Mouse (Mus musculus) gastrocnemius, adult 2 months (tissue): ENCODE results near the gene Slc23a3. TPM values are rescaled to one million over a fixed set of nuclear protein-coding genes. Genes with fewer than 3 reads are reported as not detected.

ENCODE experiments used
- DNase-seq: peaks from one replicate; pipeline ENCODE4 v3.0.0; 2022
- H3K27ac ChIP-seq: fragments of 200-600 bp; 2 replicates; pipeline ENCODE4 v1.8.1; 2022; ENCODE audit warnings: mild to moderate bottlenecking
- H3K4me3 ChIP-seq: fragments of 200-600 bp; 2 replicates; pipeline ENCODE4 v1.8.1; 2022; ENCODE audit warnings: mild to moderate bottlenecking, moderate library complexity
- CTCF ChIP-seq: fragments of 200-600 bp; IDR thresholded peaks from 2 replicates; pipeline ENCODE4 v1.8.1; 2022; ENCODE audit warnings: antibody characterized with exemption, mild to moderate bottlenecking, moderate library complexity
- intact Hi-C: fragments of 180-260 bp; cut with DNase I; formaldehyde crosslinking; loops from one replicate; pipeline ENCODE4 v1.15.1; 2025
- long read RNA-seq, 2 experiments: library from polyadenylated mRNA; stranded (forward); transcript quantifications; one replicate each; pipeline ENCODE4 v2.0.0; 2021
- total RNA-seq, 2 experiments: library from RNA; stranded (reverse); gene quantifications; 2 replicates each; pipeline ENCODE4 v1.2.3; 2021

Slc23a3 gene
- total RNA-seq = not detected
- long read RNA-seq, experiment 1 = 0 reads
- long read RNA-seq, experiment 2 = 0 reads

DNA sequence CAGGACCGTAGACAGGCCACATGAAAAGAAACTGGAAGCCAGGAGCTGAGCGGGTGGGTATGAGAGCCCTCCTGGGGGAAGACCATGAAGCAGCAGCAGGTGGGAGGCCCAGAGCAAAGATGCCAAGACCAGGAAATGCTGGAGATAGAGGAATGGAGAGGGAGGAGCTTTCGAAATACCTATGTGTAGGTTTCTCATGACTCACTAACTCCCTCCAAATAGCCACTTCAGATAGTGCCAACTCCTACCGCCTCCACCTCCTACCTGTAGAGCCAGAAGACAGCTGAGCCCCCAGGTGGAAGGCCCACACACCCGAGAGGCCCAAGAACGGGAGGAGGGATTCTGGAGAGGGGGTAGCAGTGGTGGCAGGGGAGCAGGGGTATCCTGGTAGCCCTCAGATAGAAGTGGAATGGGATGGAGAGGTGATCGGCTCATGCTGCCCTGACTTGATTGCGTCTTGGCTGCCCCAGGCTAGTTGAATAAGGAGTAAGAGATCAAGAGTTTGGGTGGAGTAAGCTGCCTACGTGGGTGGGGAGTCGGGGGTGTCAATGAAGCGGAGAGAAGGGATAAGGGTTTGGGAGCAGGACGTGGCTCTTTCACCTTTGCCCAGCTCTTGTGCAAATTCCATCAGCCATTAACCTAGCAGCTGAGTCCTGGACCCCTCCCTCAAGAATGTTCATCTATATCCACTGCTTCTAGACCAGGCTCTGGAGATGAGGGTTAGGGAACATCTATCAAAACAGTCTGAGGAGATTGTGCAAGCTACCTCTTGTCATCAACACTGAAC, at the start of gene Slc23a3:
Gene Slc23a3 (minus strand): TSS at position 470 of the 787 bp plus-strand sequence.
- Histone ChIP-seq H3K27ac (no peak within 1 kb of the TSS), H3K4me3 (no peak within 1 kb of the TSS)
- no peak for DNase-seq
- intact Hi-C loops = no loop called here
- no peak for TF ChIP-seq CTCF

DNA sequence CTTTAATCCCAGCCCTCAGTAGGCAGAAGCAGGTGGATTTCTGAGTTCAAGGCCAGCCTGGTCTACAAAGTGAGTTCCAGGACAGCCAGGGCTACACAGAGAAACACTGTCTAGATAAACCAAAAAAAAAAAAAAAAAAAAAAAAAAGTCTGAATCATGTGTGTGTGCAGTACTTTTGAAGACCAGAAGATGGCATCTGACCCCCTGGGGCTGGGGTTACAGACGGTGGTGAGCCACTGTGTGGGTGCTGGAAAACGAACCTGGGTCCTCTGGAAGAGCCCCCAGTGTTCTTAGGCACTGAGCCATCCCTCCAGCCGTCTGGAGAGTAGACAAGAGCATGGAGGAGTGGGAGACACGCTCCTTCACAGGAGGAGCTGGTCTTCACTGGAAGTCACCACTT, 48.5 kb upstream of the Slc23a3 start:
- intact Hi-C loops = no loop called here
- DNase-seq = no peak
- H3K27ac ChIP-seq = no peak overlapping the region
- peak; percentile 29; the same call in 1 of the 2 replicates for TF ChIP-seq CTCF
- H3K4me3 ChIP-seq = no peak overlapping the region

DNA sequence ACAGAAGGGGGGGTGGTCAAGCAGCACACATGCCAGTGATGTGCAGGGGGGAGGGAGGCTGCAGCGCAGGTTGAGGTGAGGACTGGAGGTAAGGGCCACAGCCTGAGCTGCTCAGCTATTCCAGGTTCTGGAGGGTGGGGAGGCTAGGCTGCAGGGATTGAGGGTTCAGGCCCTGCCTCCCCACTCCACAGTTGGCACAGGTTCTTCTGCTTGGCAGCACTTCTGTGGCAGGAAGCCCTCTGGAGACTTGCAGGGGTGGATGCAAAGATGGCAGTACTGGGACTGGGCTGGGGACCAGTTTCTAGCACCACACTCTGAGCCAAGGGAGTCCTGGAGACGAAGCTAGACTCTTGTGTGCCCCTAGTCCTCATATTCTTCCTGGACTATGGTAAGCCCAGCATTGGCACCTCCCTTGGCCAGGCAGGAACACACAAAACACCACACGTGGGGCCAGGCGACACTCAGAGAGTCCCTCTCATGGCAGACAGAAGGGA, 47.7 kb upstream of the Slc23a3 start:
- no peak overlapping the region for H3K27ac ChIP-seq
- DNase-seq = no peak
- no peak for TF ChIP-seq CTCF
- intact Hi-C loops = no loop called here
- H3K4me3 ChIP-seq = no peak overlapping the region

DNA sequence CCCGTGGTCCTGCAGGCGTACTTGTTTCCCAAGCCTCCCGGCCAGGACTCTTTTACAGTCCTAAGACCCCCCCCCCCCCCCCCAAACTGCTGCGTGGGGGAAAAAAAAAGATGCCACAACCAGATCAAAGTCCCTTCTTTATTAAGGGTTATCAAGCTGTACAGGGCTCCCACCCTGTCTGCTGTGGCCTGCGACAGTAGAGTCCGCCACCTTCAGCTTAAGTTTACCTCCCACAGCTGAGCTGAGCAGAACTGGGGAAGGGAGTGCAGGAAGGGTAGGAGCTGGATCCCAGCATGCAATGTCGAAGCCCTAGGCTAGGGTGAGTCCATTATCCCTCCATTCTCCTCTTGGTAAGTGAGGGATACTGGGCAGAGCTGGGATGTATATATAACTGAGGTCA, 47.1 kb upstream of the Slc23a3 start:
- peak overlapping the region; percentile 76 for H3K4me3 ChIP-seq
- TF ChIP-seq CTCF = no peak
- DNase-seq = no peak
- intact Hi-C loops = no loop called here
- peak overlapping the region; percentile 88 for H3K27ac ChIP-seq

- H3K27ac ChIP-seq = peak within 1 kb of the TSS; percentile 88
- intact Hi-C loops = no loop called here
- H3K4me3 ChIP-seq = peak within 1 kb of the TSS; percentile 76
- DNase-seq = peak; percentile 91
- no peak for TF ChIP-seq CTCF
Measured at GRCm38 (mm10) chr1:75180105-75180590, 46.5 kb upstream of the Slc23a3 start, which contains the start of gene Abcb6. Gene Abcb6 (minus strand): TSS chr1:75180392.

DNA sequence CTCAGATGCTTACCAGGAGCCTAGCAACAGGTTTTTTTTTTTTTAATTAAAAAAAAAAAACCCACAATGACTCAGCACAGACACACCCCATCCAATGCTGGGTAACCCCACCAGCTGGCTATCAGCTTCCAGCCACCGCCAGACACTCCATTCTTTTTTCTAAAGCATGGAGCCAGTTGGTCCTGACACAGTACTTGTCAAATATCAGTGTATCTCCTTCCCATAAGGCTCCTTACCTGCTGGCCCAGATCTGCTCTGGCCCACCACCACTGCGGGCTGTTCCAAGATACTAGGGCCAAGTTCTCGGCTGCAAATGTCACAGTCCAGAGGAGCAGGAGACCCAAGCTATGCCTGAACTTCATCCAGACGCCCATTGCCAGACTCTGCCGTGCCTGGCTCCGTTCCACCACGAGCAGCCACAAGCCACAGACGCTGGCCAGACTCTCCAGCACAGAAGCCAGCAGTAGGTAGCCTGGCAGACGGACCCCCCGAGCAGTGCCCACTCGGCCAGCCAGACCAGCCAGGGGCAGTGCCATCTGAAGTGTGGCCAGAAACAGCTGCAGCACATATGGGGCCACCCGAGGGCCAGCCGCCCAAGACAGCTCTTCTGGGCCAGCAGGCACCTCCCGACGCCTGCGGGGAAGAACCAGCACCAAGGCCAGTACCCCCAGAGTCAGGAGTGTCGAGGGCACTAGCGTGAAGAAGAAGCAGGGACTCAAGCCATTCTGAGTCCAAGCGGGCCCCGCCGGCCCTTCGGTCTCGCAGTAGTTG, 45.8 kb upstream of the Slc23a3 start:
- DNase-seq = peak; percentile 79
- intact Hi-C loops = no loop called here
- peak overlapping the region; percentile 88 for H3K27ac ChIP-seq
- no peak for TF ChIP-seq CTCF
- peak overlapping the region; percentile 76 for H3K4me3 ChIP-seq

DNA sequence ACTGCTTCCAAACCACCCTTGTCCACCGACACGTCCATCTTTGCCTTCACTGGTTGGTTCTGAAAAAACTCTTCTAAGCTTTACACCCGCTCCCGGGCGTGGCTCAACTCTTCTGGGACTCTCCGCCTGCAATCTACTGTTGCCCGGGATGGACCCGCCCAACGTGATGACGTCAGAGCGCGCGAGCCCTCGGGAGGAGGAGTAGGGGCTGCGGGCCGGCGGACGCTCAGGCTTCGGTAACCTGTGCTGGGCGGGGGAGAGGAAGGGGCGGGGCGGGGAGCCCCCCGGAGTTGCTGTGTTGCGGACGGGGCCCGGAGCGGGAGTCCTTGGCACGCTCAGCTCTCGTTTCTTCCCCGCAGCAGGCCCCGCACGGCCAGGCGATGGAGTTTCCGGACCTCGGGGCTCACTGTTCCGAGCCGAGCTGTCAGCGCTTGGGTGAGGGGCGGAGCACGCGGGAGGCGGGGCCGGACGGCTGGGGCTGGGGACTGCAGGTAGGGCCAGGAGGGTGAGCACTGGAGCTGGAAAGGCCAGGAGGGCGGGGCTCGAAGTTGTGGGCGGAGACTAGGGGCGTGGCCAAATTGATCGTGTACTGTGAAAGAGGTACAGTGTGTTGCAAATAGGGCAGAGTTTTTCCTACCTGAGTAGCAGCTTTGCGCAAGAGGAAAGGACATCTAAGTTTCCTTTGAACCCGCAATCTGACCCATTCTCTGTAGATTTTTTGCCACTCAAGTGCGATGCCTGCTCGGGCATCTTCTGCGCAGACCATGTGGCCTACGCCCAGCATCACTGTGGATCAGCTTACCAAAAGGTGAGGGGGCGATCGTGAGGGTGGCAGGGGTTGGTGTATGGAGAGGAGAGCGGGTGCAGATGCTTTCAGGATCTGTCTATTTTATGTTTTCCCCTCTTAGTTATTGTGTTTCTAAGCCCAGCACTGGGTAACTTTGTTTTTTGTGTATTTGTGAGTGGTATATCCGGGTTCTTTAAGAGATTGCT, 35.1 kb upstream of the Slc23a3 start, which contains the start of gene Zfand2b:
Gene Zfand2b (plus strand): TSS at position 175 of the 993 bp plus-strand sequence.
- intact Hi-C loops = no loop called here
- peak within 1 kb of the TSS; percentile 100 for H3K27ac ChIP-seq
- H3K4me3 ChIP-seq = peak within 1 kb of the TSS; percentile 84
- DNase-seq = peak; percentile 98
- no peak for TF ChIP-seq CTCF

- no peak for DNase-seq
- H3K27ac ChIP-seq = peak overlapping the region; percentile 100
- H3K4me3 ChIP-seq = peak overlapping the region; percentile 84
- intact Hi-C loops = no loop called here
- TF ChIP-seq CTCF = no peak
Measured at GRCm38 (mm10) chr1:75168093-75168471, 34.4 kb upstream of the Slc23a3 start.

DNA sequence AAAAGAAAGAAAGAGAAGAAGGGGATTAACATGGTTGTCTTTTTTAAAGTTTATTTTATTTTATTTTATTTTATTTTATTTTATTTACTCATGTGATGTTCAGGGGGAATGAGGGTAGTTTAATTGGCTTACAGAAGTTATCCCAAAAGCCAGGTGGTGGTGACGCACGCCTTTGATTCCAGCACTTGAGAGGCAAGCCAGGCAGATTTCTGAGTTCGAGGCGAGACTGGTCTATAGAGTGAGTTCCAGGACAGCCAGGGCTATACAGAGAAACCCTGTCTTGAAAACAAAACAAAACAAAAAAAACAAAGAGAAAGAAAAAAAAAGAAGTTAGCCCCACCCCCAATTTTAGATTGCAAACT, 26.5 kb upstream of the Slc23a3 start:
- intact Hi-C loops = no loop called here
- DNase-seq = no peak
- H3K27ac ChIP-seq = no peak overlapping the region
- TF ChIP-seq CTCF = no peak
- no peak overlapping the region for H3K4me3 ChIP-seq

- no peak for TF ChIP-seq CTCF
- intact Hi-C loops = no loop called here
Measured at GRCm38 (mm10) chr1:75159540-75160255, 26.0 kb upstream of the Slc23a3 start.

DNA sequence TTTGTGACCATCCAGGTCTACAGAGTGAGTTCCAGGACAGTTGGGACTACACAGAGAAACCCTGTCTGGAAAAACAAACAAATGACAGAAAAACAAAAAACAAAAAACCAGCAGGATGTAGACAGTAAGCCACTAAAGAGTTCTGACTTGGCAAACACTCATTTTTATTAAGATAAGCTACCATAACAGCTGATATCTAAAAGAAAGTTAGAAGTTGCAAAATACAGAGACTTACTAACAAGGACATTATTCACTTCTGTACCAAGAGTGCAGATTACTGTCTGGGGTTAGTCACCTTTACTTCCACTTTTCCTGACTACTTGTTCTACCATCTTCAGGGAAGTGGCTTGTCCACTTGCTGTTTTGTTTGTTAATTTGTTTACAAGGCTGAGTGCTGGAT, 25.3 kb upstream of the Slc23a3 start:
- TF ChIP-seq CTCF = no peak
- DNase-seq = no peak
- H3K4me3 ChIP-seq = no peak overlapping the region
- intact Hi-C loops = no loop called here
- no peak overlapping the region for H3K27ac ChIP-seq

More at GRCm38 (mm10) chr1:75159540-75160255, 26.0 kb upstream of the Slc23a3 start:
- Histone ChIP-seq H3K27ac (no peak overlapping the region), H3K4me3 (no peak overlapping the region)
- no peak for DNase-seq
